Mouse (Mus musculus) kidney, postnatal 36 days (tissue): Measurements from ENCODE around the gene Fat4.
A peak's percentile ranks its signal among the peaks of the same experiment; 100 is the strongest.

Experiments used
- DNase-seq, 2 experiments: peaks; one replicate each; pipeline ENCODE4 v3.0.0; 2021 to 2022; ENCODE audit warnings: mixed read lengths in 2 of 2

The Fat4 gene

GRCm38 (mm10) chr3:38886890-38887355 lies at the start of gene Fat4:
Gene Fat4, plus strand, starts transcription at chr3:38886940.
- peak in 1 of 2 experiments; percentile 29 for DNase-seq

- DNase-seq: no peak
These were observed 47.3 kb upstream of the Fat4 start for GRCm38 (mm10) chr3:38839438-38839837.

GRCm38 (mm10) chr3:38843000-38843538 lies 43.7 kb upstream of the Fat4 start:
- DNase-seq: no peak

GRCm38 (mm10) chr3:38846602-38847382 lies 39.9 kb upstream of the Fat4 start:
- DNase-seq: no peak

- DNase-seq: no peak
These were observed 37.7 kb upstream of the Fat4 start for GRCm38 (mm10) chr3:38849077-38849476.

- peak; percentile 51 to 67 for DNase-seq
These were observed 37.2 kb upstream of the Fat4 start for GRCm38 (mm10) chr3:38849536-38849935.

- DNase-seq: peak in 1 of 2 experiments; percentile 6
These were observed 33.1 kb upstream of the Fat4 start for GRCm38 (mm10) chr3:38853650-38854049.

- peak in 1 of 2 experiments; percentile 9 for DNase-seq
These were observed 26.1 kb upstream of the Fat4 start for GRCm38 (mm10) chr3:38860683-38861082.

GRCm38 (mm10) chr3:38871291-38871690 lies 15.4 kb upstream of the Fat4 start:
- DNase-seq: no peak

- no peak for DNase-seq
These were observed 10.9 kb upstream of the Fat4 start for GRCm38 (mm10) chr3:38875872-38876271.

- DNase-seq: no peak
These were observed 10.0 kb upstream of the Fat4 start for GRCm38 (mm10) chr3:38876706-38877105.

- DNase-seq: peak; percentile 58 to 62
These were observed 4.0 kb upstream of the Fat4 start for GRCm38 (mm10) chr3:38882778-38883177.

- DNase-seq: no peak
These were observed 3.1 kb upstream of the Fat4 start for GRCm38 (mm10) chr3:38883676-38884075.

- DNase-seq: peak; percentile 77 to 89
These were observed 2.5 kb upstream of the Fat4 start for GRCm38 (mm10) chr3:38884276-38884675.

- peak in 1 of 2 experiments; percentile 42 for DNase-seq
These were observed 1.8 kb upstream of the Fat4 start for GRCm38 (mm10) chr3:38884919-38885418.

- DNase-seq: peak; percentile 86 to 92
These were observed 1.2 kb upstream of the Fat4 start for GRCm38 (mm10) chr3:38885481-38886001.

- DNase-seq: peak in 1 of 2 experiments; percentile 50
These were observed 499 bp upstream of the Fat4 start for GRCm38 (mm10) chr3:38886061-38886821.

- peak; percentile 39 to 77 for DNase-seq
These were observed 746 bp downstream of the Fat4 start for GRCm38 (mm10) chr3:38887381-38887991.

GRCm38 (mm10) chr3:38888111-38888510 lies 1.4 kb downstream of the Fat4 start:
- peak; percentile 57 to 86 for DNase-seq

GRCm38 (mm10) chr3:38892791-38893224 lies 6.1 kb downstream of the Fat4 start:
- no peak for DNase-seq

GRCm38 (mm10) chr3:38900839-38901238 lies 14.1 kb downstream of the Fat4 start:
- no peak for DNase-seq

GRCm38 (mm10) chr3:38906832-38907231 lies 20.1 kb downstream of the Fat4 start:
- no peak for DNase-seq
